Mouse (Mus musculus) mature B cell (primary cell): ENCODE data around the gene Actr1b.
"Not testable (repeated sequence)": the region's sequence is repeated elsewhere in the genome, so short reads cannot be mapped to it uniquely, and the experiment has no call there.

Source experiments
- in situ Hi-C: fragments of 300-500 bp; cut with MboI; formaldehyde crosslinking; loops from 2 replicates; pipeline ENCODE4 v1.14.3; 2019

Actr1b gene

DNA sequence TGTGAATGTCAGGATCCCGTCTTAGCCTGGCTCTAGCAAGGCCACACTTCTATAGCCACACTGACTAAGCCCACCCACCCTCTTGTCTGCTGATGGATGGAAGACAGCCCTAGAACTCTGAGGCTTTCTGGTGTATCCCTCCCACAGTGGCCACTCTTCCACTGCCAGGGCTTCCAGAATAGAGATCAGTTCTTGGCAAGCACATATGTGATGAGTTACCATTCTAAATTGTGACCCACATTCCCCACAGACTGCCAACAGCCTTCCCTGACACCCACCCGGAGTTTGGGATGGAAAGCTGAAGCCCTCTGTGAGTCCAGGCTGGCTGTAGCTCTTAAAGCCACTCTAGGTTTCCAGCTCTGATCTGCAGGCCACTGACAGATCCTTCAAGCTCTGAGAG, 7.1 kb downstream of the Actr1b start:
- in situ Hi-C loops = no loop called here

DNA sequence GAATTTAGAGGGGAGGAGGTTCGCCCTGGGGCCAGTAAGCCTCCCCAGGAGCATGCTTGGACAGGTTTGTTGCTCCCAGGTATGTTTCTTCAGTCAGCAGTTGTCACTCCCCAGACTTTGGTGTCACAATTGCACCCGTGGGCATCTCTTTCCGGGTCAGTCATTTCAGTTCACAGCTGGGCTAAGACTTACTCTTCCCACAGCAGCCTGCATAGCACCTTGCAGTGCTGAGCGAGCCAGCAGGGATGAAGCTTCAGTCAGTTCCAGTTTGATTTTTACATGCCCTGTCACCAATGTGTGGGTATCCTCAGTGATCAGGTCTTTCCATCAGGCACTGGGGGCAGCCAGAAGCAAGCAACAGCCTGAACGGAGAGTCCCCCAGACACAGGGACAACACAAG, 17.2 kb downstream of the Actr1b start:
- in situ Hi-C loops = no loop called here

DNA sequence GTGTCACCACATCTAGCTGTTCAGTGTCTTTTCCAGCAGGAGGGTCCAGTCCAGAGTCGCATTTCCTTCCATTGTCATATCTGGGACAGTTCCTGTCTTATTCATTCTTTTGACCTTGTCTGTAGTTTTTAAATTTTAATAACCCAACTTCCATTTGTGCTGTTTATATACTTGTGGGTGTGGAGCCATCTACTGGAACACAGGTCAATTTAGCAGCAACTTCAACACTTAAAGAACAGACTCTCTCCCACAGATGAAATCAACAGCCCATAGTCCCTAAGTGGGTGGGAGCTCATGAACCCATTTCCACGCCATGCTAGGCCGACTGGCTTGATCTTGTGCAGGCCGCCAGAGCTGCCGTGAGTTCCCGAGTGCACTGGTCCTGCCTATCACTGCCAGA, 17.8 kb downstream of the Actr1b start:
- in situ Hi-C loops = no loop called here

DNA sequence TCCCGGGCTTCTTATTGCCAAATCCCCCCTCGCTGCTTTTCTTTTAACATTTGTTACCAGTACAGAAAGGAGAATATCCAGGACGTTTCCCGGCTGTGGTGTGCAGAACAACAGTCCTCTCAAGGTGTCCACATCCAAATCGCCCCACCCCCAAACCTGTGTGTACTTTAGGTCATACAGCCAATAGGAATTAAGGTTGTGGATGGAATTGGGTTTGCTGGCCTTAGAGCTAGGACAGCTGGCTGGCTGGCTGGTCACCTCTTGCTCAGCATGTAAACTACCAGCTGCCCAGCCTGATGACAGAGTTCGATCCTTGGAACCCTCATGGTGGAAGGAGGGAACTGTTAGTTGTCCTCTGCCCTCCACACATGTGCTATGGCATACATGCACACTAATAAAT, 19.4 kb downstream of the Actr1b start:
- in situ Hi-C loops = no loop called here

DNA sequence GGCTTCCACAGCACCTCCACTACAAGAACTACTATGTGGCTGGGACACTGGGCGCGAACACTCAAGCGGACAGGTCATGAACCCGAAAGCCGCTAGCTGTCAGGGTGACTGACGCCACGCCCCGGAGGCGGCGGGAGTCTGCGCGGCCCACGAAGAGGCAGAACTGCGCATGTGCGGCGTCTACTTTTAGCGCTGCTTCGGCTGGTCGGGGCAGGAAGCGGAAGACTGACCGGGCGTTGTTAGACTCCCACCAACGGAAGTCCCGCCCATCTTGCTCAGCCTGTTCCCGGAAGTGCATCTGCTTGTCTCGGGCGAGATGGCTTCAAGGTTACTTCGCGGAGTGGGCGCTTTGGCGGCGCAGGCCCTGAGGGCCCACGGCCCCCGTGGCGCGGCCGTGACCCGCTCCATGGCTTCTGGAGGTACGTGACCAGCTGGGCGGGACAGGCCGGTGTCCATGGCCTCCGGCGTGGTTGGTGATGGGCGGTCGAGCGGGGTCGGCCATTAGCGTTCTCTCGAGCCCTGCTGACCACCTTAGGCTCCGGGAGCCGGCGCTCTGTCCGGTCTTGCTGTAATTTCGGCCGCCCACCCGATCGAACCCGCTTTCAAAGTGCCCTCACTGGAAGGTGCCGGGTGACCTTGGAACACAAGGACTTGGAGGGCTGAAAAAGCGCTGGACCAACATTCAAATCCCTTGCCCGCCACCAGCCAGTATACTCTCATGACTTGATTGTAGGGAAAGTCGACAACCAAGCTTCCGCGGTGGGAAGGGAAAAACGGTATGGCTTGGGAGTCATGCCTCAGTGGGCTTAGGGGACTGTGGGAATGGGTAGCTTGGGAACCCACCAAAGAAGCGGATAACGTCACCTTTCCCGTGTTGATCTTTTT, 22.7 kb downstream of the Actr1b start, which contains the start of gene Cox5b:
Gene Cox5b (plus strand): TSS at position 179 of the 885 bp plus-strand sequence.
- in situ Hi-C loops = no loop called here

DNA sequence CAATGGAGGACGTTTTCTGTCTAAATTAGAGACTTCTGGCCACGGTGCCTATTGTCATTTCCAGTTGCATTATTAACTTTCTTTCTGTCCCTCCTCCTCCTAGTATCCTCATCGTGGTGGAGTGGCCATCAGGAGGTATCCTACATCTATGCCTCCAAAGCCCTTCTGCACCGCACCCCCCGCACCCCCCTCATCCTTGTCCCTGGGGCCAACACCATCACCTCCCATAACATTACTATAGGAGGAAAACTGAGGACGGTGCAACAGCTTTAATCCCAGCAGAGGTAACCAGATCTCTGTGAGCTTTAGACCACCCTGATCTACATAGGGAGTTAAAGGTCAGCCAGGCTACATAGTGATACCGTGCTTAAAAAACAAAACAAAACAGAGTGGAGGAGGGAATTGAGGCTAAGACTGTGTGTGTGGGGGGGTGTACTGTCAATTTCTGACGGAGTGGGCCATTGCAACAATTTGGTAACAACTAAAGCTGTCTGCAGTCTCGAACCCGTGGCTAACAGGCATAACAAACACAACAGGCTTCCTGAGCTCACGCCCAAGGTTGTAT, 23.5 kb downstream of the Actr1b start:
- in situ Hi-C loops = no loop called here

DNA sequence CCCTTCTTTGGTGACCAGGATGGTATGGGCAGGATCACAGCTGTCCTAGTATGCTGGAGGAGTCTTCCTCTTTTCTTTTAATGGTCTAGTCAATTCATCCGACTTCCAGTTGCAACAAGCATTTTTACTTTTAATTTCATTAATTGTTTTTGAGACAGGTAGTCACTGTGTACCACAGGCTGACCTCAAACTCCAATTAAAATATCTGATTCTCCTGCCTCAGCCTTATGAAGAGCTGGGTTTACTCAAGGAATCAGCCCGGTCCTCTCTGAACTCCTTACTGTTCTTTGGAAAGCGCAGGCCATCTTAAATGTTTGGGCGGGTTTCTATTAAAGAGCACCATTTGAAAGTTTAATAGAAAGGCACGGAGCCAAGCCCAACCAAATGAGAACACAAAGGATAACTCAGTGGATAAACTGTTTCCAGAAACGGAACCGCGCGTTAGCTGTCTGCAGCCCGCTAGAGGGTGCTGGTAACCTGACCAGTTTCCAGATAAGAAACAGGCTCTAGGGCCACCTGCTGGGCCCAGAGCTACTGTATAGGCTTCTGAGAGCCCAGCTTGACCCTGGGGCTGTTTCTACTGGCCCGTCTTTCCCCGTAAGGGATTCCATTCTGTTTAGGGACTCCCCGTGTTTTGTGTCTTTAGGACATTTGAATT, 30.3 kb downstream of the Actr1b start:
- in situ Hi-C loops = no loop called here

DNA sequence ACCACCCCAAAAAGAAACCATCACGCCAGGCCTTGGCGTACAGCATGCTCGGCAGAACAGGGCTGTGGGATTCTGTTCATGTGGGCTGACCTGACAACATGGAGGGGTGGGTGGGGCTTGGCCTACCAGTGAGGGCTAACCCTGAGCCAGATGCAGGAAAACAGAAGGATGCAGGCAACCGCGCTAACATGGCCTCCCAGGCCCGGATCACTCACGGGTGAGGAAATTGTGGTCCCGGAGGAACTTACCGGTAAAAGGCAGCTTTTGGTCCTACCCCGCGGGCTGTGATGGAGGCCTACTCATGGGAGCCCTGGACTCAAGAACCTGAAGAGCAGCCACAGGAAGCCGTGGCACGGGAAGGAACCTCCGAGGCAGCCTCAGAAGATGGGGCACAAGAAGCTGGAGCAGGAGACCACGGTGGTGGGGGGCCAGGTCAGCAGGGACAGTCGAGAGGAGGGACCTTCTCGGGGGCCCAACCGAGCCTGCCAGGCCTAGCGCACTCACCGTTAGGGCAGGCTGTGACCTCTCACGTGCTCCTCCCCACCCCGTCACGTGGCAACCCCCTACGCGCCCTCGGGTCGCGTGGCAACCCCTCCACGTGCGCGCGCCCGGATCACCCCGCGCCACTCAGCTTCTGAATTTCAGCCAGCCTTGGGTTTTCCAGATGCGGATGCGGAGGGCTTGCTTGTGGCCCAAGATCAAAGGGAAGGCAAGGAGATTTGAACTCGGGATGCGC, 31.4 kb downstream of the Actr1b start, which contains the start of gene Fam178b:
Gene Fam178b (minus strand): TSS at position 564 of the 736 bp plus-strand sequence.
- in situ Hi-C loops = no loop called here

DNA sequence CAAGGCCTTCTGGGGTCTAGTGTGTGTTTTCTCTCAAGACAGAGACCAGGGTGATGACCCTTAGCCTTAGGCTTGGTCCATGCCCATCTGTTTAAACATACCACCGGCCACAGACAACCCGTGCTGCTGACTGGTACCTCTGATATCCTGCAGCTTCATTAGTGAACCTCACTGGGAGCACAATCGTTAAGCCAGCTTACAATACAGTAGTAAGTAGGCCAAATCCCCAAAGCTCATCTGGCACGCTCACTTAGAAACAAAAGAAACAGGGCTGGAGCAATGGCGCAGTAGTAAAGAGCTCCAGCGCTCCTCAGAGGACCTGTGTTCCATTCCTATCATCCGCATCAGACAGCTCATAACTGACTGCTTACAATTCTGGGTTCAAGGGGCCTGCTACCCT, 33.3 kb downstream of the Actr1b start:
- in situ Hi-C loops = no loop called here

DNA sequence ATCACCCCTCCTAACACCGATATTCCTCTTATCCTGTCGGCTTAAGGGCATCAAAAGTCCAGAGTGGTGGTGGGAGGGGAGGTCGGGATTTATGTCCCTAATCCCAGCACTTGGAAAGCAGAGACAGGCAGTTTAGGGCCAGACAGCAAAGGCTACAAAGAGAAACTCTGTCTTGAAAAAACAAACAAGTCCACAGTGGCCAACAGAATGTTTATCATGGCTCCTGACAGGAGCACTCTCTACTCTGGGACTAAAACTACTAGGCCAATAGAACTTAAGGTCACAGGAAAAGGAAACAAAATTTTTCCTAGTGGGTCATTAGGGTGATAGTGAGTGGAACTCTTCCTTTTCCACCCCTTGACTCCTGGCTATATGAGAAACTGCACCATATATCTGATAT, 39.3 kb downstream of the Actr1b start:
- in situ Hi-C loops = no loop called here

DNA sequence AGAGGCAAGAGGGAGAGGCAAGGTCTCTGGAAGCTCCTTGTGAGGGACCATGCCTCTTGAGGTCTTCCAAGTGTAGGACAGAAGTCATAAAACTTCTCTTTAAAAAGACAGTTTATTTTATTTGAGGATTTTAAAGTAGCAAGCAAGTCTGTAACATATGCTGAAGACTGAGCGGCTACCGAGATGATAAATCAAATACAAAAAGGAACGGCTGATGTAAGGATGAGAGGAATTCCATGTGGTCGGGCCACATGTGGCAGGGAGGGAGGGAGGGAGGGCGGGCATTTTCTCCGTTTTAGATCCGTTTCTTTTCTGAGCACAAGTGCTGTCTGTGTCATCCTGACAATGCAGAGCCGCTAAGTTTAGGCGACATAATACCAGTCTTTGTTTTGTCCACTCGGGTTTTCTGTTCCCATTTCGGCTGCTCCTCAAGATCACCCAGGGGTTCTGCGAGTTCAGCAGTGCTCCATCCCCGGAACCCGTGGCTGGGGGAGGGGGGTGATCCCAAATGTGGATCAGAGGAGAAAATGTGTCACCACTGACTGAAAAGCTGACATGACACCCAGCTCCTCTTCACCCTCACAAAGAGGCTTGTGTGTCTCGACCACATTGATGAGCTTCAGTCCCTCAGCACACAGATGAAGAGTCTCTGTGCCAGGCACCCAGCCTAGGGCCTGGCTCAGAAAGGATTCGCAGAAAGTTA, 41.4 kb downstream of the Actr1b start:
- in situ Hi-C loops = no loop called here

DNA sequence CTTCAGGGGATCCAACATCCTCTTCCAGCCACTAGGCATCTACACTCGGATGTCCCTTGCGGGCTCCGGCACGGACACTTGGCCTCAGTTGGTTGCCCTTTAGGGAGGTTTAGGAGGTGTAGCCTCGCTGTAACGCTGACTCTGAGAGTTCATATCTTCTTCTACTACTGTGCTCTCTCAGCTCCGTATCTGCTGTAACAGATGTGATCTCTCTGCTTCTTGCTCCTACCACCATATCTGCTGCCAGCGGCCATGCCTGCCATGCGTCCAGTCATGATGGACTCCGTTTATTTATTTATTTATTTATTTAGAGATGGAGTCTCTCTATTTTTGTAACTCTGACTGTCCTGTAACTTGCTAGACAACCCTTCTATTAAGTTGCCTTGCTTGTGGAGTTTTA, 43.0 kb downstream of the Actr1b start:
- in situ Hi-C loops = no loop called here

DNA sequence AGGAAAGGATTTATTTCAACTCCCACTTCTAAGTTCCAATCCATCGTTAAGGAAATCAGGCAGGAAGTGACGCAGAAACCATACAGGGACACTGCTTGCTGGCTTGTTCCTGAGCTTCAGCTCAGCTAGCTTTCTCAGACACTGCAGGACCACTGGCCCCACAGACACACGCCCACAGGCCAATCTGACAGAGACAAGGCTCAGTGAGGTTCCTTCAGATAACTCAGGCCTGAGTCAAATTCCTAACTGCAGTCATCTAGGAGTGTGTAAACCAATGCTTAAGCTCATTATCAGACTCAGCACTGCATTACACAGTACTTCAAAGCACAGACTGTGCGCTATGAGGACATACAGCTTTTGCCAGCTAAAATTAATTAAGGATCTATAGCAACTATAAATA, 44.0 kb downstream of the Actr1b start:
- in situ Hi-C loops = no loop called here

DNA sequence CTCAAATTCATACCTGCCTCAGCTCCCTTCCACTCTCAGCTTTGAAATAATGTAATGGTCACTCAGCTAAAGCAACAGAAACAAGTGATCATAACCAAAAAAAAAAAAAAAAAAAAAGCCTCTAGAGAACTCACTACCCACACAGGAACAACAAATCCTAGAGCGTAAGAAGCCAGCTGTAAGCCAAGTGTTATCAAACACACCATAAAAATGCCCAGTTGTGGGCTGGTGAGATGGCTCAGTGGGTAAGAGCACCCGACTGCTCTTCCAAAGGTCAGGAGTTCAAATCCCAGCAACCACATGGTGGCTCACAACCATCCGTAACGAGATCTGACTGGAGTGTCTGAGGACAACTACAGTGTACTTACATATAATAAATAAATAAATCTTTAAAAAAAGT, 46.2 kb downstream of the Actr1b start:
- in situ Hi-C loops = not testable (repeated sequence)

DNA sequence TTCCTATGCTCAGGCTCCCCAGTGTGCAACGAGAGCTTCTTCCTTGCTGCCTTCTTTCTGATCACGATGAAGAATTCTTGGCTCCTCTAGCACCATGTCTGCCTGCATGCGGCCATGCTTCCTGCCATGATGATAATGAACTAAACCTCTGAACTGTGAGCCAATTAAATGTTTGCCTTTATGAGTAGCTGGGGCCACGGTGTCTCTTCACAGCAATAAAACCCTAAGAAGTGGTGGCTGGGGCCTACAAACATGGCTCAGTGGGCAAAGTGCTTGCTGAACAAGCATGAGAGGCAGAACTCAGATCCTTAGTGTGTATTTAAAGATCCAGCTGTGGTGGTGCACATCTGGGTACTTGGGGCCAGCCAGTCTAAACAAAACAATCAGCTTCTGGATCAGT, 48.3 kb downstream of the Actr1b start:
- in situ Hi-C loops = no loop called here

DNA sequence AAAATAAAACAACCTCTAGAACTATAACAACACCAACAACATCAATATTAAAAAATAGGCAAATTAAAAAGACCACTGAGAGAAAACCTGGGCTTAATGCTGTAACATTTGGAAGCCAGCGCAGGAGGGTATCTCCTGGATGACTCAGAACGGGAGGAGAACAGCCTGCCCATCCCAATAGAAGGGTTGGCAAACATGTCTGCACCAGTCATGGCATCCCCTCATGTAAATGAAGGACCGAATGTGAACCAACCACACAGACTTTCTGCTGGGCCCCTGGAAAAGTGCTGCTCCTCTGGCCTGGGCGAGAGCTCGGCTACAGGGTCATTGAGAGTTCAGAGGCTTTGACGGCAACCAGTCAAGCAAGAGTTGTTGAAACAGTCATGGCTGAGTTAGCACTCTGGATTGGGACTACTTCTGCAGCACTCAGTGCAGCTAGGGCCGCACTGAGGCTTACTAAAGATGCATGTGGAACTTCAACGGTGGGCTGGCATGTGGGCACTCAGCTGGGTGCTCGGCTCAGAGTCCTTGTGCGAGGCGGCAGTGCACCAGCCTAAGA, 49.0 kb downstream of the Actr1b start:
- in situ Hi-C loops = no loop called here

DNA sequence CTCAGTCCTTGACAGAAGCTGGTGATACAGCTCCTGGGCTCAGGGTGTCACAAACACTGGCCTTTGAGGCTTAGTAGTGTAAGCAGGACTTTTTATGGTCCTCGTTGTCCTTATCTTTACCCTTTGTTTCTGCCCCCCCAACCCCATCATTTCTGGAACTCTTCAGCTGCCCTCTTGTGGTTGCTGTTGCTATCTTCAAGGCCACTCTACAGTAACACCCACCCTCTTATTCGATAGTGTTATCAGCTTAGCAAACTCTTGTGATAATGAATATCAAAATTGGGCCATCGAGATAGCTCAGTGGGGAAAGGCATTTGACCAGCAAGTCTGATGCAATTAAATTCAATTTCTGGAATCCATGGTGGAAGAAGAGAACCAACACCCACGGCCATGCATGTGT, 49.8 kb downstream of the Actr1b start:
- in situ Hi-C loops = no loop called here

DNA sequence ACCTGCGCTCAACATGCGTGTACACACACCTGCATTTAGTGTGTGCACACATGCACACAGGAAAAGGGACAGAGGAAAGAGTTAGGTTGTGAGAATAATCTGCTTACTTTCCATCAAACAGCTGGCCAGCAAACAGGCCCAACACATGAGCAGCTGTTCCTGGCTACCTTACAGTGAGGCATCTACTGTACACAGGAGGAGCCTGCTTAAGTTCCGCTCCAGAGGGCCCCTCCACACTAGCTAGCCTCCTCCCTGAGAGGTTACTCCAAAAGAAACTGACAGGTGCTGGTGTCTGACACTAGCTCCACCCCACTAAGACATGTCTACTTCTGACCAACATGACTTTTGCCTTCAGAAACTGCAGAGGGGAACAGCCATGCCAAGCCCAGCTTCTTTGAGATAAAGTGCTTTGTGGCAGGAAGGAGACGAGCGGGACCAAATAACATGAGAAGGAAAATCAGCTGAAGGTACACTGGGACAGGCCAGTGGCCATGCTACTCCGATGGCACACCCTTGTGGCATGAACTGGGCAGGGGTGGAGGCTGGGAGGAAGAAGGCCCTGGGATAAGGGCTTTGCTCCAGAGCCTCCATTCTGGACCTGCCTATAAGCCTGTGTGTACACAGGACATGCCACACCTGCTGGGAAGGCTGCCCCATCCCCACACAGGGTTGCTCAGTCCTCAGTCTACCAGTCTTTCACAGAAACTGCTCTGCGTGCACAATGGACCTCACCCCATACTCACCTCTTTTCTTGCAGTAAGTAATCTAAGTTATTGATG, 55.4 kb downstream of the Actr1b start:
- in situ Hi-C loops = no loop called here

DNA sequence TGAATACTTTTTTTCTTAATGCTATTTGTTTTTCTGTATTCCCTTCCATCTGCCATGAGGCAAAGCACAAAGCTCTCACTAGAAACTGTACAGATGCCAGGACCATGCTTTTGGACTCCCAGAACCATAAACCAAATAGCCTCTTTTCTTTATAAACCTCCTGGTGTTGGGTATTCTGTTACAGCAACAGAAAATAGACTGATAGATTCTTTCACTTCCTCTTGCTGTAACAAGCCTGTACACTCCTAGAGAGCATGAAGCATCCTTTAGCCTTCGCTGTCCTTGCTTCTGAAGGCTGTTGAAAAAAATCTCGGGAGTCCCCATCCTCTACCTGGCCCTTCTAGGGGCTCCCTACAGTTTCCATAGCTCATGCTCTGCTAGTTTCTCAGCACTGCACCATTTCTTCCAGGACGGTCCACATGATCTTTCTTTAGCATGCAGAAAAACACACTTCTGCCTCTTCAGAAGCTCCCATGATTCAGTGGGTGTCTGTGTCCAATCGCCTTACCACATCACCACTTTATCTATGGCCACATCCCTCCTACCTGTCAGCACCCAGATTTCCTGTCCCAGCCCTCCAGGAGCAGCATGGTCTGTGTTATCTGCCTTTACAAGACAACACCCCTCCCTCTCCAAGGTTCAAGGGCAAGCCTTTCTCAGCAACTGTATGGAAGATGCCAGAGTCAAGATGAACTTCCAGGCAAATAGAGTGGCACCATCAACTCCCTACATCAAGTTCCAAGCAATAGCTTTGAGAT, 56.4 kb downstream of the Actr1b start:
- in situ Hi-C loops = no loop called here

DNA sequence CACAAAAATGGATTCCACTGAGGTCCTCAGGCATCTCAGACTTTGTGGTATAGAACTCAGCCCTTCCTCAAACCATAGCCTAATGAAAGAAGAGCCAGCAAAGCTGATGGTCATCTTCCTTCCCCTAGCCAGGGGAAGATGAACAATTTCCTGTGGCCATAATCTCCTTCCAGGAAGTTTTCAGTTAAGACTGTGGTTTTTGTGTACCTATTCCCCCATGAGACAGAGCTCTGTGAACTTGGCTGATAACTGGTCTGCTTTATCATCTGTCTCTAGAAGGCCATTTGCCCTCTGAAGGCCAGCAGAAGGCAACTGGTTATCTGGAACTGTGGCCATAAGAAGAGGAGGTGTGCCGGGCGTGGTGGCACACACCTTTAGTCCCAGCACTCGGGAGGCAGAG, 58.0 kb downstream of the Actr1b start:
- in situ Hi-C loops = no loop called here
